Mouse (Mus musculus): ENCODE measurements around the gene Gm13089. TPM values are rescaled to one million over a fixed set of nuclear protein-coding genes. Genes with fewer than 3 reads are reported as not detected.
"Not testable (repeated sequence)": the region's sequence is repeated elsewhere in the genome, so short reads cannot be mapped to it uniquely, and the experiment has no call there.

The Gm13089 gene
- polyA plus RNA-seq (2012; ENCODE audit: insufficient read depth, low replicate concordance) = not detected in 2 replicates

DNA sequence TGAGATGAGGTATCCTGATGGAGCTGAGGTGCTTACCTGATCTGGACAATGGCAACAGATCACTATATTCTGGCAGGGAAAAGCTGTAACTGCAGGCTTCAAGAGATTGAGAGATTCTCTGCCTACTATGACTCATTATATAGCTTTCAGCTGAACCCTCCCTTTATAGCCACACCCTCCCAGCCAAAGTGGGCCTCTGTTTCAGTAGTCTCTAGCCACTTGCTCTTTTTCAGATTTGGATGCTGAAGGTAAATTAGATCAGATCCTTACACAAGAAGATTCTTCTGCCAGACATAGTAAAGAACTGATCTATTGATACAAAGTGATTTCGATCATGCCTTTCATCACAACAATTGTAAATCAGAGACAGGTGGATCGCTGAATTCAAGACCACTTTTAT is at the start of gene Gm13089:
Gene Gm13089 (minus strand): TSS at position 101 of the 400 bp plus-strand sequence.
- H3K4me3 ChIP-seq (replicated peaks) = no peak within 1 kb of the TSS
- no peaks in the 10 kb centered on the region for H3K36me3 ChIP-seq (replicated peaks; ENCODE audit: low read length)
- H3K4me1 ChIP-seq = no peaks in the 10 kb centered on the region
- H3K27me3 ChIP-seq (replicated peaks) = no peaks in the 10 kb centered on the region
- peaks cover 22% of the 10 kb centered on the region for H3K9me3 ChIP-seq
- TF ChIP-seq FLI1 (IDR thresholded peaks at IDR 0.05; ENCODE audit: low read length) = no peak
- no peak for TF ChIP-seq GATA1 (IDR thresholded peaks at IDR 0.05; ENCODE audit: borderline replicate concordance, low read length)

DNA sequence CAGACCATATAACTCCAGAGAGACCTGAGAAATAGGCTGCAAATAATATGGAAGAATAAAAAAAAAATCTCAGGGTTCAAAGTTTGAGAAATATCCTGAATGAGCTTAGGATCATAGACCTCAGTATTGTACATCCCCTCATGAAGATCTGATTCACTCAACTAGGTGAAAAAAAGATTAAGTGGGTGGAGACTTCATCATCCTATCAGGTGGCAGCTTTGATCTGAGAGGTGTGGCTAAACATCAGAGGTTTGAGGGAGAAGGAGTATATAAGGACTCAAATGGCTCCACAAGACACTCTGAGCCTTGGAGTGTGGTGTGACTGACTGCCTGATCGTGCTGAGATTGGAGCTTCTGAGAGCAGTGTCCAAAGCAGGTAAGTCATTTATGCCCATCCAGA is 16.6 kb upstream of the Gm13089 start, which contains the start of gene Gm13078:
Gene Gm13078 (plus strand): TSS at position 301 of the 400 bp plus-strand sequence.
- H3K36me3 ChIP-seq (replicated peaks; ENCODE audit: low read length) = no peaks in the 10 kb centered on the region
- TF ChIP-seq FLI1 (IDR thresholded peaks at IDR 0.05; ENCODE audit: low read length) (no peak), GATA1 (IDR thresholded peaks at IDR 0.05; ENCODE audit: borderline replicate concordance, low read length) (no peak)
- H3K9me3 ChIP-seq = peaks cover 8% of the 10 kb centered on the region; the same call in 1 of the 2 replicates
- H3K4me3 ChIP-seq (replicated peaks) = no peak within 1 kb of the TSS
- H3K27me3 ChIP-seq (replicated peaks) = no peaks in the 10 kb centered on the region
- no peaks in the 10 kb centered on the region for H3K4me1 ChIP-seq

DNA sequence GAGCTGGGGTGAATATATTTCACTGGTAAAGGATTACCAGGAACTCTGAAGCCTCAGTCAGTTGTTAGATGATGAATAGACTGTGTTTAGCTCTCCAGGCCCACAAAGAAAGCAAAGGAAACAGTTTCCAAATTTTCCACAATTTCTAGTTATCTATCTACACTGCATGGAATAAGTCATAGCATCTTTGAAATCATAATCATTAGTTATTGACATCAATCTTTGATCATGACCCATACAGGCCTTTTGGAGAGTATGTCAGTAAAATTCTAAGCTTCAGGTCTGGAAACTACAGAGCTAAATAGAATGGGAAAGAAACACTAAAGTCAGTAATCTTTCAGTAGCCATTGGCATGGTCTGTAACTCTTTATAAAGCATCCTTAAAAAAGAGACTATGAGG is 45.4 kb downstream of the Gm13089 start, which contains the start of gene Gm13088:
Gene Gm13088 (minus strand): TSS at position 101 of the 400 bp plus-strand sequence.
- not testable (repeated sequence) for H3K9me3 ChIP-seq; H3K36me3 ChIP-seq (replicated peaks; ENCODE audit: low read length); H3K27me3 ChIP-seq (replicated peaks); H3K4me3 ChIP-seq (replicated peaks); H3K4me1 ChIP-seq

Other genes with a start within 250 kb of the Gm13089 start
- not detected in 2 replicates for gene Gm13043, start 191.4 kb downstream of the Gm13089 start, polyA plus RNA-seq (2012; ENCODE audit: insufficient read depth, low replicate concordance)
- not detected in 2 replicates for gene Gm13040, start 166.8 kb downstream of the Gm13089 start, polyA plus RNA-seq (2012; ENCODE audit: insufficient read depth, low replicate concordance)
- not detected in 2 replicates for gene BC080695, start 151.0 kb downstream of the Gm13089 start, polyA plus RNA-seq (2012; ENCODE audit: insufficient read depth, low replicate concordance)
- gene Gm13057, start 151.0 kb downstream of the Gm13089 start, polyA plus RNA-seq (2012; ENCODE audit: insufficient read depth, low replicate concordance) = not detected in 2 replicates
- gene Gm13083, start 87.7 kb downstream of the Gm13089 start, polyA plus RNA-seq (2012; ENCODE audit: insufficient read depth, low replicate concordance) = not detected in 2 replicates
- not detected in 2 replicates for gene Gm13088, start 45.5 kb downstream of the Gm13089 start, polyA plus RNA-seq (2012; ENCODE audit: insufficient read depth, low replicate concordance)
- gene Gm13078, start 16.7 kb upstream of the Gm13089 start, polyA plus RNA-seq (2012; ENCODE audit: insufficient read depth, low replicate concordance) = not detected in 2 replicates
- not detected in 2 replicates for gene Gm13023, start 86.6 kb upstream of the Gm13089 start, polyA plus RNA-seq (2012; ENCODE audit: insufficient read depth, low replicate concordance)
- not detected in 2 replicates for gene Gm13084, start 113.4 kb upstream of the Gm13089 start, polyA plus RNA-seq (2012; ENCODE audit: insufficient read depth, low replicate concordance)
- not detected in 2 replicates for gene Gm13103, start 143.8 kb upstream of the Gm13089 start, polyA plus RNA-seq (2012; ENCODE audit: insufficient read depth, low replicate concordance)
- gene Pramef6, start 197.7 kb upstream of the Gm13089 start, polyA plus RNA-seq (2012; ENCODE audit: insufficient read depth, low replicate concordance) = not detected in 2 replicates
- not detected in 2 replicates for gene Pramef25, start 248.3 kb upstream of the Gm13089 start, polyA plus RNA-seq (2012; ENCODE audit: insufficient read depth, low replicate concordance)

Measured in megakaryocyte, embryonic 14.5 days (primary cell).